Mouse (Mus musculus): ENCODE measurements at regions not wholly inside any gene's neighbourhood (a gene's known extent, or its start where the extent isn't known, plus 50 kb on each side); places are given as distances from the start of the nearest gene placed in this dataset.
A peak's percentile ranks its signal among the peaks of the same experiment; 100 is the strongest.

GRCm38 (mm10) chr12:45977691-45978414, 840.9 kb downstream of the Nova1 start:
- Histone ChIP-seq H3K36me3 (ENCODE audit: control insufficient read depth in 1 of 2, insufficient read depth in 2 of 2, low read length in 2 of 2) (no peaks in the 10 kb centered on the region), H3K9me3 (replicated peaks; ENCODE audit: insufficient read depth, low read length) (no peaks in the 10 kb centered on the region), H3K27me3 (ENCODE audit: control insufficient read depth in 1 of 2, insufficient read depth in 2 of 2, low read length in 2 of 2) (no peaks in the 10 kb centered on the region), H3K4me3 (ENCODE audit: control insufficient read depth in 1 of 2, insufficient read depth in 1 of 2, low read depth in 2 of 2, low read length in 2 of 2) (no peak overlapping the region), H3K27ac (ENCODE audit: control insufficient read depth, low read depth, low read length) (no peak overlapping the region), H3K4me1 (ENCODE audit: control insufficient read depth in 1 of 2, insufficient read depth in 2 of 2, low read length in 2 of 2) (no peaks in the 10 kb centered on the region), H3K9ac (ENCODE audit: control insufficient read depth, low read depth, low read length, poor library complexity, severe bottlenecking) (no peak overlapping the region), H3K79me2 (ENCODE audit: control insufficient read depth, insufficient read depth, low read length, poor library complexity) (no peaks in the 10 kb centered on the region)
- TF ChIP-seq RAD21 (IDR thresholded peaks at IDR 0.05; ENCODE audit: low read depth, low read length) (no peak), MEF2A (IDR thresholded peaks at IDR 0.05; ENCODE audit: extremely low read depth, insufficient replicate concordance, low read depth, low read length, poor library complexity, severe bottlenecking) (no peak), GATA1 (IDR thresholded peaks at IDR 0.05; ENCODE audit: low read depth, low read length) (no peak)
- peak; percentile 3 for DNase-seq (ENCODE audit: low read depth, low spot score)

- no peaks in the 10 kb centered on the region for H3K79me2 ChIP-seq (ENCODE audit: control insufficient read depth, insufficient read depth, low read length, poor library complexity)
- H3K4me3 ChIP-seq (ENCODE audit: control insufficient read depth in 1 of 2, insufficient read depth in 1 of 2, low read depth in 2 of 2, low read length in 2 of 2) = no peak overlapping the region
- no peak for DNase-seq (ENCODE audit: low read depth, low spot score)
- no peaks in the 10 kb centered on the region for H3K4me1 ChIP-seq (ENCODE audit: control insufficient read depth in 1 of 2, insufficient read depth in 2 of 2, low read length in 2 of 2)
- H3K27me3 ChIP-seq (ENCODE audit: control insufficient read depth in 1 of 2, insufficient read depth in 2 of 2, low read length in 2 of 2) = no peaks in the 10 kb centered on the region
- H3K9ac ChIP-seq (ENCODE audit: control insufficient read depth, low read depth, low read length, poor library complexity, severe bottlenecking) = no peak overlapping the region
- no peaks in the 10 kb centered on the region for H3K36me3 ChIP-seq (ENCODE audit: control insufficient read depth in 1 of 2, insufficient read depth in 2 of 2, low read length in 2 of 2)
- TF ChIP-seq TCF12 (IDR thresholded peaks at IDR 0.05; ENCODE audit: low read depth, low read length) (no peak), CHD2 (IDR thresholded peaks at IDR 0.05; ENCODE audit: low read length) (no peak), RAD21 (IDR thresholded peaks at IDR 0.05; ENCODE audit: low read depth, low read length) (no peak), MYB (IDR thresholded peaks at IDR 0.05; ENCODE audit: low read depth, low read length) (no peak), GATA1 (IDR thresholded peaks at IDR 0.05; ENCODE audit: low read depth, low read length) (no peak), JUND (IDR thresholded peaks at IDR 0.05; ENCODE audit: low read depth, low read length) (no peak), BHLHE40 (IDR thresholded peaks at IDR 0.05; ENCODE audit: borderline replicate concordance, low read depth, low read length) (no peak), HCFC1 (IDR thresholded peaks at IDR 0.05; ENCODE audit: low read depth, low read length) (no peak)
- no peak overlapping the region for H3K27ac ChIP-seq (ENCODE audit: control insufficient read depth, low read depth, low read length)
- no peaks in the 10 kb centered on the region for H3K9me3 ChIP-seq (replicated peaks; ENCODE audit: insufficient read depth, low read length)
Observed at GRCm38 (mm10) chr12:45975780-45976179, 842.9 kb downstream of the Nova1 start.

GRCm38 (mm10) chr12:45970472-45970871, 848.3 kb downstream of the Nova1 start:
- Histone ChIP-seq H3K27me3 (ENCODE audit: control insufficient read depth in 1 of 2, insufficient read depth in 2 of 2, low read length in 2 of 2) (no peaks in the 10 kb centered on the region), H3K4me3 (ENCODE audit: control insufficient read depth in 1 of 2, insufficient read depth in 1 of 2, low read depth in 2 of 2, low read length in 2 of 2) (no peak overlapping the region)
- no peak for DNase-seq (ENCODE audit: low read depth, low spot score)

More at GRCm38 (mm10) chr12:45970472-45970871, 848.3 kb downstream of the Nova1 start:
- no peaks in the 10 kb centered on the region for H3K4me1 ChIP-seq (ENCODE audit: control insufficient read depth in 1 of 2, insufficient read depth in 2 of 2, low read length in 2 of 2)
- H3K9me3 ChIP-seq (replicated peaks; ENCODE audit: insufficient read depth, low read length) = no peaks in the 10 kb centered on the region
- H3K79me2 ChIP-seq (ENCODE audit: control insufficient read depth, insufficient read depth, low read length, poor library complexity) = no peaks in the 10 kb centered on the region
- H3K9ac ChIP-seq (ENCODE audit: control insufficient read depth, low read depth, low read length, poor library complexity, severe bottlenecking) = no peak overlapping the region
- no peak overlapping the region for H3K27ac ChIP-seq (ENCODE audit: control insufficient read depth, low read depth, low read length)
- H3K36me3 ChIP-seq (ENCODE audit: control insufficient read depth in 1 of 2, insufficient read depth in 2 of 2, low read length in 2 of 2) = no peaks in the 10 kb centered on the region
- TF ChIP-seq HCFC1 (IDR thresholded peaks at IDR 0.05; ENCODE audit: low read depth, low read length) (no peak), MAZ (IDR thresholded peaks at IDR 0.05; ENCODE audit: low read depth, low read length) (no peak), RAD21 (IDR thresholded peaks at IDR 0.05; ENCODE audit: low read depth, low read length) (no peak), MAX (IDR thresholded peaks at IDR 0.05; ENCODE audit: low read length) (no peak), SIN3A (IDR thresholded peaks at IDR 0.05; ENCODE audit: low read length) (no peak), ZKSCAN1 (IDR thresholded peaks at IDR 0.05; ENCODE audit: low read depth, low read length) (no peak)

Measured in MEL (cell line).